Mouse (Mus musculus) forebrain, embryonic 16.5 days (tissue): Measurements from ENCODE around the gene Mob2. TPM values are rescaled to one million over a fixed set of nuclear protein-coding genes. Genes with fewer than 3 reads are reported as not detected.

Experiments
- ATAC-seq: fragments of 200-750 bp; cut with Nextera tagmentation; 2 replicates; pipeline ENCODE4 v1.8.0; 2017; ENCODE audit warnings: mild to moderate bottlenecking, moderate library complexity
- H3K27ac ChIP-seq: fragments of 300-500 bp; sonication (generic); 2 replicates; pipeline ENCODE4 v1.5.1; 2014; ENCODE audit warnings: low read length, control low read depth
- H3K27me3 ChIP-seq: fragments of 300-500 bp; sonication (generic); replicated peaks from 2 replicates; pipeline ENCODE4 v1.6.1; 2014; ENCODE audit warnings: low read length; ENCODE audit not compliant: control insufficient read depth, insufficient read depth
- H3K36me3 ChIP-seq: fragments of 300-500 bp; sonication (generic); 2 replicates; pipeline ENCODE4 v1.6.1; 2014; ENCODE audit not compliant: control insufficient read depth, insufficient read depth
- H3K4me1 ChIP-seq: fragments of 300-500 bp; sonication (generic); replicated peaks from 2 replicates; pipeline ENCODE4 v1.6.1; 2014; ENCODE audit warnings: low read length; ENCODE audit not compliant: control insufficient read depth, insufficient read depth
- H3K4me2 ChIP-seq: fragments of 300-500 bp; sonication (generic); 2 replicates; pipeline ENCODE4 v1.6.1; 2014; ENCODE audit warnings: mild to moderate bottlenecking, low read length, control low read depth
- H3K4me3 ChIP-seq: fragments of 300-500 bp; sonication (generic); replicated peaks from 2 replicates; pipeline ENCODE4 v1.5.1; 2014; ENCODE audit warnings: mild to moderate bottlenecking, low read length, control low read depth
- H3K9ac ChIP-seq: fragments of 300-500 bp; sonication (generic); replicated peaks from 2 replicates; pipeline ENCODE4 v1.6.1; 2014; ENCODE audit warnings: low read depth, low read length, control low read depth
- H3K9me3 ChIP-seq: fragments of 300-500 bp; sonication (generic); 2 replicates; pipeline ENCODE4 v1.6.1; 2016; ENCODE audit warnings: low read length; ENCODE audit not compliant: control insufficient read depth
- WGBS: fragments of 180-500 bp; shearing (Covaris S2); extraction: QIAGEN DNeasy Blood & Tissue Kit; methylation state at CpG from one replicate; pipeline ENCODE4 v1.1.7; 2014; 5-methylcytosine and 5-hydroxymethylcytosine counted together
- polyA plus RNA-seq: library from polyadenylated mRNA; unstranded; fragments of >200 nt; fragmentation: Nextera tagmentation; extraction: Ambion mirVana; gene quantifications from 2 replicates; pipeline ENCODE4 v1.2.1, GENCODE M21; 2015

Gene Mob2
- polyA plus RNA-seq, 1 experiment from 2014 or later = 53.2 TPM

GRCm38 (mm10) chr7:142045344-142045743, 15.5 kb downstream of the Mob2 start:
- 8% methylated on average over 2 of the region's 2 CpGs for WGBS
- Histone ChIP-seq H3K27ac (no peak overlapping the region), H3K36me3 (no peaks in the 10 kb centered on the region), H3K9me3 (no peaks in the 10 kb centered on the region), H3K27me3 (no peaks in the 10 kb centered on the region), H3K4me1 (no peaks in the 10 kb centered on the region), H3K4me3 (no peak overlapping the region), H3K9ac (no peak overlapping the region), H3K4me2 (no peak overlapping the region)
- ATAC-seq = no peak

GRCm38 (mm10) chr7:142040756-142041155, 20.1 kb downstream of the Mob2 start:
- 98% methylated on average over 3 of the region's 3 CpGs for WGBS
- no peaks in the 10 kb centered on the region for H3K4me1 ChIP-seq
- ATAC-seq = no peak
- no peak overlapping the region for H3K9ac ChIP-seq
- no peak overlapping the region for H3K4me2 ChIP-seq
- no peaks in the 10 kb centered on the region for H3K36me3 ChIP-seq
- H3K27me3 ChIP-seq = no peaks in the 10 kb centered on the region
- no peaks in the 10 kb centered on the region for H3K9me3 ChIP-seq
- no peak overlapping the region for H3K27ac ChIP-seq
- H3K4me3 ChIP-seq = no peak overlapping the region

- no peak overlapping the region for H3K27ac ChIP-seq
- no peak overlapping the region for H3K4me2 ChIP-seq
- 0 out of 2 replicates have a peak, but pooled peaks cover 2% of the 10 kb centered on the region for H3K4me1 ChIP-seq
- H3K9ac ChIP-seq = no peak overlapping the region
- H3K4me3 ChIP-seq = no peak overlapping the region
- no peaks in the 10 kb centered on the region for H3K36me3 ChIP-seq
- ATAC-seq = peak; percentile 64; the same call in 1 of the 2 replicates
- H3K27me3 ChIP-seq = no peaks in the 10 kb centered on the region
- 71% methylated on average over 4 of the region's 4 CpGs for WGBS
- no peaks in the 10 kb centered on the region for H3K9me3 ChIP-seq
Measured at GRCm38 (mm10) chr7:142037553-142038170, 23.2 kb downstream of the Mob2 start.

- 70% methylated on average over 2 of the region's 2 CpGs for WGBS
- Histone ChIP-seq H3K27me3 (no peaks in the 10 kb centered on the region), H3K9ac (no peak overlapping the region), H3K9me3 (no peaks in the 10 kb centered on the region), H3K4me3 (no peak overlapping the region), H3K4me2 (no peak overlapping the region), H3K36me3 (no peaks in the 10 kb centered on the region), H3K27ac (no peak overlapping the region), H3K4me1 (0 out of 2 replicates have a peak, but pooled peaks cover 2% of the 10 kb centered on the region)
- ATAC-seq = no peak
Measured at GRCm38 (mm10) chr7:142035048-142035811, 25.6 kb downstream of the Mob2 start.

GRCm38 (mm10) chr7:142034198-142034597, 26.7 kb downstream of the Mob2 start:
- Histone ChIP-seq H3K9ac (no peak overlapping the region), H3K4me1 (0 out of 2 replicates have a peak, but pooled peaks cover 2% of the 10 kb centered on the region), H3K27ac (no peak overlapping the region), H3K27me3 (no peaks in the 10 kb centered on the region), H3K4me3 (no peak overlapping the region), H3K4me2 (no peak overlapping the region), H3K9me3 (no peaks in the 10 kb centered on the region), H3K36me3 (no peaks in the 10 kb centered on the region)
- no peak for ATAC-seq
- WGBS = 80% methylated on average over 2 of the region's 2 CpGs

GRCm38 (mm10) chr7:142030073-142030472, 30.8 kb downstream of the Mob2 start:
- no peak overlapping the region for H3K9ac ChIP-seq
- no peaks in the 10 kb centered on the region for H3K9me3 ChIP-seq
- H3K4me3 ChIP-seq = no peak overlapping the region
- no peaks in the 10 kb centered on the region for H3K36me3 ChIP-seq
- H3K4me2 ChIP-seq = no peak overlapping the region
- 0 out of 2 replicates have a peak, but pooled peaks cover 2% of the 10 kb centered on the region for H3K4me1 ChIP-seq
- ATAC-seq = no peak
- H3K27ac ChIP-seq = no peak overlapping the region
- no peaks in the 10 kb centered on the region for H3K27me3 ChIP-seq

- Histone ChIP-seq H3K27me3 (no peaks in the 10 kb centered on the region), H3K9ac (no peak overlapping the region), H3K4me2 (no peak overlapping the region), H3K27ac (no peak overlapping the region), H3K4me1 (no peaks in the 10 kb centered on the region), H3K4me3 (no peak overlapping the region), H3K36me3 (no peaks in the 10 kb centered on the region), H3K9me3 (no peaks in the 10 kb centered on the region)
- WGBS = 88% methylated on average over 4 of the region's 4 CpGs
- ATAC-seq = no peak
Measured at GRCm38 (mm10) chr7:142025926-142026325, 34.9 kb downstream of the Mob2 start.

GRCm38 (mm10) chr7:142025196-142025595, 35.7 kb downstream of the Mob2 start:
- ATAC-seq = no peak
- Histone ChIP-seq H3K36me3 (no peaks in the 10 kb centered on the region), H3K9me3 (no peaks in the 10 kb centered on the region), H3K27ac (no peak overlapping the region), H3K4me2 (no peak overlapping the region), H3K4me1 (no peaks in the 10 kb centered on the region), H3K9ac (no peak overlapping the region), H3K4me3 (no peak overlapping the region), H3K27me3 (no peaks in the 10 kb centered on the region)
- 63% methylated on average over 2 of the region's 2 CpGs for WGBS

GRCm38 (mm10) chr7:142020827-142021226, 40.0 kb downstream of the Mob2 start:
- H3K9me3 ChIP-seq = no peaks in the 10 kb centered on the region
- no peak for ATAC-seq
- no peak overlapping the region for H3K4me3 ChIP-seq
- H3K27ac ChIP-seq = no peak overlapping the region
- WGBS = 74% methylated on average over 3 of the region's 3 CpGs
- H3K4me2 ChIP-seq = no peak overlapping the region
- H3K27me3 ChIP-seq = no peaks in the 10 kb centered on the region
- H3K4me1 ChIP-seq = no peaks in the 10 kb centered on the region
- no peak overlapping the region for H3K9ac ChIP-seq
- H3K36me3 ChIP-seq = no peaks in the 10 kb centered on the region
